ENCODE assay signal across 11 mouse cellular contexts in genomic region chr12:24950376-24951046, GRCm38 (mm10). TPM values are rescaled to one million over a fixed set of nuclear protein-coding genes. Genes with fewer than 3 reads are reported as not detected.
DNase-seq lines count a peak whose midpoint lies in the region; ATAC-seq and TF ChIP-seq lines count a peak whose summit lies in the region.
"Had no signal": no experiment of that assay in that cellular context is flagged by ENCODE, and none has a peak within 500 bp of the region (broad histone marks: within the 10 kb centered on the region; RNA-seq: fewer than 3 reads in every experiment).

No protein-coding gene starts in this region.

- no peak overlapping the region for H3K27ac ChIP-seq in intestine, postnatal 0 days (ENCODE audit: low read depth, low read length)
- H3K27ac ChIP-seq in intestine, embryonic 16.5 days (ENCODE audit: low read length) = no peak overlapping the region
- H3K27ac ChIP-seq: lung, embryonic 15.5 days; neural tube, embryonic 13.5 days had no signal

- WGBS in intestine, postnatal 0 days = 84% methylated on average over 7 of the region's 7 CpGs
- WGBS in intestine, embryonic 16.5 days = 88% methylated on average over 7 of the region's 7 CpGs

- no peaks in the 10 kb centered on the region for H3K9me3 ChIP-seq in intestine, postnatal 0 days (ENCODE audit: control insufficient read depth)
- no peaks in the 10 kb centered on the region for H3K9me3 ChIP-seq in intestine, embryonic 16.5 days (ENCODE audit: control insufficient read depth, low read length)
- no peaks in the 10 kb centered on the region for H3K9me3 ChIP-seq in G1E (replicated peaks)
- H3K9me3 ChIP-seq: lung, embryonic 15.5 days; neural tube, embryonic 13.5 days had no signal

- H3K4me3 ChIP-seq in intestine, postnatal 0 days (ENCODE audit: low read depth, low read length) = no peak overlapping the region
- H3K4me3 ChIP-seq in intestine, embryonic 16.5 days (ENCODE audit: low read length) = no peak overlapping the region
- no peak overlapping the region for H3K4me3 ChIP-seq in G1E (ENCODE audit: low read depth, low read length)
- H3K4me3 ChIP-seq: lung, embryonic 15.5 days; neural tube, embryonic 13.5 days had no signal

- DNase-seq in A20 (ENCODE audit: low read depth, low spot score) = peak; percentile 47
- no peak for DNase-seq in G1E (ENCODE audit: low spot score)
- peak; percentile 28 for DNase-seq in forelimb bud, embryonic 11.5 days (ENCODE audit: low read depth, low spot score)
- DNase-seq in layer of hippocampus, adult 9-10 months (ENCODE audit: low spot score) = no peak
- DNase-seq in layer of hippocampus, adult 9-11 months = no peak

- 0 out of 2 replicates have a peak, but pooled peaks cover 4% of the 10 kb centered on the region for H3K36me3 ChIP-seq in intestine, postnatal 0 days (ENCODE audit: control insufficient read depth, insufficient read depth)
- H3K36me3 ChIP-seq in intestine, embryonic 16.5 days (ENCODE audit: control insufficient read depth, insufficient read depth, low read length) = no peaks in the 10 kb centered on the region; the same call in 1 of the 2 replicates
- H3K36me3 ChIP-seq in G1E (replicated peaks) = peaks cover 65% of the 10 kb centered on the region

- H3K9ac ChIP-seq in intestine, postnatal 0 days (ENCODE audit: low read depth, low read length) = no peak overlapping the region
- no peak overlapping the region for H3K9ac ChIP-seq in intestine, embryonic 16.5 days (ENCODE audit: low read depth, low read length)
- H3K9ac ChIP-seq: lung, embryonic 15.5 days; neural tube, embryonic 13.5 days had no signal

- ATAC-seq in intestine, postnatal 0 days = no peak
- no peak for ATAC-seq in intestine, embryonic 16.5 days
- no peak for ATAC-seq in G1E (ENCODE audit: extremely low read depth, insufficient number of reproducible peaks, low FRiP score, poor library complexity, severe bottlenecking)
- ATAC-seq in inflammation-experienced regulatory T-cells, adult 6 months = no peak

- H3K4me2 ChIP-seq in intestine, postnatal 0 days (replicated peaks; ENCODE audit: low read depth) = no peak overlapping the region
- no peak overlapping the region for H3K4me2 ChIP-seq in intestine, embryonic 16.5 days (ENCODE audit: low read depth, low read length)
- H3K4me2 ChIP-seq: heart, embryonic 11.5 days; lung, embryonic 15.5 days; neural tube, embryonic 13.5 days had no signal

- TF ChIP-seq CTCF in intestine, postnatal 0 days (IDR thresholded peaks at IDR 0.05; ENCODE audit: low read depth) = peak; percentile 65
- TF ChIP-seq CTCF in G1E (IDR thresholded peaks at IDR 0.05; ENCODE audit: low read depth, low read length) = peak; percentile 49

- H3K27me3 ChIP-seq in intestine, postnatal 0 days (replicated peaks; ENCODE audit: control insufficient read depth, insufficient read depth, low read length) = no peaks in the 10 kb centered on the region
- no peaks in the 10 kb centered on the region for H3K27me3 ChIP-seq in intestine, embryonic 16.5 days (replicated peaks; ENCODE audit: control insufficient read depth, insufficient read depth, low read length)
- H3K27me3 ChIP-seq in G1E (ENCODE audit: insufficient read depth, low read length) = no peaks in the 10 kb centered on the region
- H3K27me3 ChIP-seq: lung, embryonic 15.5 days; neural tube, embryonic 13.5 days had no signal

- H3K4me1 ChIP-seq in intestine, postnatal 0 days (replicated peaks; ENCODE audit: control insufficient read depth, insufficient read depth, low read length) = no peaks in the 10 kb centered on the region
- no peaks in the 10 kb centered on the region for H3K4me1 ChIP-seq in intestine, embryonic 16.5 days (ENCODE audit: control insufficient read depth, insufficient read depth, low read length)
- peaks cover 5% of the 10 kb centered on the region for H3K4me1 ChIP-seq in G1E (ENCODE audit: insufficient read depth, low read depth, low read length)
- H3K4me1 ChIP-seq: lung, embryonic 15.5 days; neural tube, embryonic 13.5 days had no signal

RNA-seq across cellular contexts. Expression of gene Kidins220, which starts 24.2 kb away (rescaled TPM):
- polyA plus RNA-seq in intestine, postnatal 0 days (2015; fragmentation: Nextera tagmentation; extraction: Ambion mirVana) = 17.2 and 18.6 TPM in 2 replicates
- 19.1 and 21.6 TPM in 2 replicates for polyA plus RNA-seq in intestine, embryonic 16.5 days (2015; fragmentation: Nextera tagmentation; extraction: Ambion mirVana)
- 75.4 and 79.5 TPM in 2 replicates for total RNA-seq in G1E (2014; fragmentation: Nextera tagmentation)
- 69.4 and 88.5 TPM in 2 replicates for total RNA-seq in G1E (2017)
- 38.6 and 42.4 TPM in 2 replicates for polyA plus RNA-seq in G1E (2012)
- 10 to 100 TPM; 14.6 to 16.8 (median 16.3) TPM for polyA plus RNA-seq in inflammation-experienced regulatory T-cells, adult 6 months (2017; shearing (Covaris generic))

Comparison
In these comparisons a context has a peak if more than half of its experiments do, and no peak if none do; other contexts are left out.
1. DNase-seq: peak in A20 (single experiment) and forelimb bud, embryonic 11.5 days (single experiment); none in G1E (single experiment), layer of hippocampus, adult 9-10 months (single experiment) and layer of hippocampus, adult 9-11 months (single experiment).